Mouse (Mus musculus) ES-E14 (cell line): Measurements from ENCODE around the gene Cers6. TPM values are rescaled to one million over a fixed set of nuclear protein-coding genes. Genes with fewer than 3 reads are reported as not detected.
A peak's percentile ranks its signal among the peaks of the same experiment; 100 is the strongest.

Experiments used
- DNase-seq: peaks from one replicate; pipeline ENCODE4 v3.0.0-alpha.2; 2013; ENCODE audit warnings: low read depth, low spot score
- H3K27ac ChIP-seq: 2 replicates; pipeline ENCODE4 v1.5.1; 2012; ENCODE audit warnings: low read depth, mild to moderate bottlenecking, low read length, moderate library complexity, mixed read lengths; ENCODE audit not compliant: poor library complexity, insufficient read depth, severe bottlenecking
- H3K36me3 ChIP-seq: 2 replicates; pipeline ENCODE4 v1.6.1; 2012; ENCODE audit warnings: mild to moderate bottlenecking, low read length, moderate library complexity, mixed read lengths; ENCODE audit not compliant: control insufficient read depth, poor library complexity, insufficient read depth, severe bottlenecking
- H3K4me1 ChIP-seq, 2 experiments: fragments of 150-350 bp in 1 of 2; sonication (generic) in 1 of 2; 2 replicates each; pipeline ENCODE4 v1.6.1; 2012; ENCODE audit warnings: low read length in 2 of 2, mild to moderate bottlenecking in 1 of 2, mixed read lengths in 1 of 2; ENCODE audit not compliant: control insufficient read depth in 2 of 2, insufficient read depth in 2 of 2, poor library complexity in 1 of 2
- H3K4me3 ChIP-seq, 2 experiments: fragments of 150-350 bp in 1 of 2; sonication (generic) in 1 of 2; 2 replicates each; pipeline ENCODE4 v1.5.1; 2012; ENCODE audit warnings: low read length in 2 of 2, low read depth in 1 of 2, mild to moderate bottlenecking in 1 of 2, mixed read lengths in 1 of 2; ENCODE audit not compliant: insufficient read depth in 1 of 2, poor library complexity in 1 of 2, severe bottlenecking in 1 of 2
- H3K9ac ChIP-seq: 2 replicates; pipeline ENCODE4 v1.6.1; 2012; ENCODE audit warnings: low read depth, mild to moderate bottlenecking, low read length, mixed read lengths; ENCODE audit not compliant: poor library complexity, insufficient read depth, severe bottlenecking
- H3K9me3 ChIP-seq: fragments of 150-350 bp; sonication (generic); 2 replicates; pipeline ENCODE4 v1.6.1; 2012; ENCODE audit warnings: low read depth, mild to moderate bottlenecking, low read length; ENCODE audit not compliant: control insufficient read depth, insufficient read depth
- CHD2 ChIP-seq: IDR thresholded peaks from 2 replicates; pipeline ENCODE4 v1.6.1; 2014; ENCODE audit warnings: mild to moderate bottlenecking, low read depth, low read length, inconsistent platforms
- HCFC1 ChIP-seq: IDR thresholded peaks from 2 replicates; pipeline ENCODE4 v1.6.1; 2012; ENCODE audit warnings: low read length, inconsistent platforms, borderline replicate concordance; ENCODE audit not compliant: insufficient read depth
- MAFK ChIP-seq: IDR thresholded peaks from 2 replicates; pipeline ENCODE4 v1.6.1; 2014; ENCODE audit warnings: mild to moderate bottlenecking, low read depth, low read length, inconsistent platforms; ENCODE audit not compliant: insufficient read depth
- ZC3H11A ChIP-seq: IDR thresholded peaks from 2 replicates; pipeline ENCODE4 v1.6.1; 2012; ENCODE audit warnings: low read depth, mild to moderate bottlenecking, inconsistent platforms, low read length, borderline replicate concordance
- ZNF384 ChIP-seq: IDR thresholded peaks from 2 replicates; pipeline ENCODE4 v1.6.1; 2012; ENCODE audit warnings: low read depth, low read length, inconsistent platforms
- in situ Hi-C, 2 experiments: fragments of 600-800 bp; cut with MboI; formaldehyde crosslinking; loops; one replicate each; pipeline ENCODE4 v1.15.1; 2025; ENCODE audit warnings: low sequenced_read_pairs in 2 of 2, inconsistent platforms in 1 of 2; ENCODE audit not compliant: unreplicated experiment in 2 of 2
- total RNA-seq: library from RNA; depleted of rRNA; stranded (reverse); fragments of 300-350 nt; gene quantifications from 2 replicates; pipeline ENCODE4 v1.2.3, GENCODE M21; 2012

Cers6 gene
- total RNA-seq, 1 experiment = 33.6 TPM

- no peak overlapping the region for H3K27ac ChIP-seq
- no peak overlapping the region for H3K9ac ChIP-seq
- in situ Hi-C loops = no loop called here
- H3K9me3 ChIP-seq = no peaks in the 10 kb centered on the region
- TF ChIP-seq HCFC1 (no peak), ZC3H11A (no peak), MAFK (no peak), CHD2 (no peak), ZNF384 (no peak)
- no peak for DNase-seq
- H3K36me3 ChIP-seq = no peaks in the 10 kb centered on the region
- H3K4me3 ChIP-seq = no peak overlapping the region
- H3K4me1 ChIP-seq = no peaks in the 10 kb centered on the region
These were observed 134.5 kb downstream of the Cers6 start for GRCm38 (mm10) chr2:68995723-68996122.

GRCm38 (mm10) chr2:68996268-68996667 is 135.0 kb downstream of the Cers6 start:
- in situ Hi-C loops = no loop called here
- H3K4me3 ChIP-seq = no peak overlapping the region
- H3K4me1 ChIP-seq = no peaks in the 10 kb centered on the region
- H3K9ac ChIP-seq = no peak overlapping the region
- no peak overlapping the region for H3K27ac ChIP-seq
- H3K36me3 ChIP-seq = no peaks in the 10 kb centered on the region
- TF ChIP-seq ZNF384 (no peak), MAFK (no peak), HCFC1 (no peak), ZC3H11A (no peak), CHD2 (no peak)
- no peak for DNase-seq
- no peaks in the 10 kb centered on the region for H3K9me3 ChIP-seq

- Histone ChIP-seq H3K4me3 (no peak overlapping the region), H3K9me3 (no peaks in the 10 kb centered on the region), H3K9ac (no peak overlapping the region), H3K4me1 (peaks cover 0 to 2% of the 10 kb centered on the region in 2 experiments; a peak in 1 of 4 replicates), H3K27ac (no peak overlapping the region), H3K36me3 (no peaks in the 10 kb centered on the region)
- peak; percentile 16 for DNase-seq
- TF ChIP-seq ZNF384 = no peak
- TF ChIP-seq ZC3H11A = no peak
- no peak for TF ChIP-seq MAFK
- TF ChIP-seq HCFC1 = no peak
- no peak for TF ChIP-seq CHD2
- in situ Hi-C loops = no loop called here
These were observed 142.8 kb downstream of the Cers6 start for GRCm38 (mm10) chr2:69004001-69004400.

GRCm38 (mm10) chr2:69011392-69011791 is 150.2 kb downstream of the Cers6 start:
- DNase-seq = no peak
- Histone ChIP-seq H3K4me3 (no peak overlapping the region), H3K27ac (no peak overlapping the region), H3K36me3 (no peaks in the 10 kb centered on the region), H3K9ac (no peak overlapping the region), H3K4me1 (no peaks in the 10 kb centered on the region), H3K9me3 (no peaks in the 10 kb centered on the region)
- TF ChIP-seq HCFC1 (no peak), CHD2 (no peak)
- in situ Hi-C loops = no loop called here

- Histone ChIP-seq H3K36me3 (no peaks in the 10 kb centered on the region), H3K9me3 (no peaks in the 10 kb centered on the region), H3K9ac (no peak overlapping the region), H3K4me3 (no peak overlapping the region), H3K27ac (no peak overlapping the region), H3K4me1 (no peaks in the 10 kb centered on the region)
- in situ Hi-C loops = no loop called here
- no peak for TF ChIP-seq CHD2
- TF ChIP-seq HCFC1 = no peak
- TF ChIP-seq MAFK = no peak
- no peak for TF ChIP-seq ZC3H11A
- TF ChIP-seq ZNF384 = no peak
- no peak for DNase-seq
These were observed 150.6 kb downstream of the Cers6 start for GRCm38 (mm10) chr2:69011860-69012259.
